Mouse (Mus musculus): ENCODE results near the gene Creld1. TPM values are rescaled to one million over a fixed set of nuclear protein-coding genes. Genes with fewer than 3 reads are reported as not detected.

Gene Creld1
- total RNA-seq, 2 experiments from 2014 or later: 47.5 to 54.4 TPM

GRCm38 (mm10) chr6:113499346-113499745, 16.2 kb downstream of the Creld1 start:
- TF ChIP-seq CTCF (IDR thresholded peaks at IDR 0.05): no peak
- intact Hi-C loops (cut with DNase I): no loop called here
- H3K27ac ChIP-seq: peak overlapping the region; percentile 50; the same call in 1 of the 2 replicates
- no peak for DNase-seq
- H3K4me3 ChIP-seq: no peak overlapping the region

GRCm38 (mm10) chr6:113501388-113502084, 18.4 kb downstream of the Creld1 start, which contains the start of gene Prrt3:
TSS of gene Prrt3 (minus strand) at chr6:113501931.
- intact Hi-C loops (cut with DNase I): no loop called here
- TF ChIP-seq CTCF (IDR thresholded peaks at IDR 0.05): no peak
- no peak within 1 kb of the TSS for H3K27ac ChIP-seq
- peak within 1 kb of the TSS; percentile 32 for H3K4me3 ChIP-seq
- DNase-seq: no peak

GRCm38 (mm10) chr6:113502801-113503200, 19.7 kb downstream of the Creld1 start:
- intact Hi-C loops (cut with DNase I): no loop called here
- DNase-seq: no peak
- no peak overlapping the region for H3K27ac ChIP-seq
- H3K4me3 ChIP-seq: no peak overlapping the region
- no peak for TF ChIP-seq CTCF (IDR thresholded peaks at IDR 0.05)

GRCm38 (mm10) chr6:113505689-113506088, 22.6 kb downstream of the Creld1 start:
- Histone ChIP-seq H3K4me3 (no peak overlapping the region), H3K27ac (no peak overlapping the region)
- no peak for TF ChIP-seq CTCF (IDR thresholded peaks at IDR 0.05)
- DNase-seq: no peak
- intact Hi-C loops (cut with DNase I): no loop called here

- TF ChIP-seq CTCF (IDR thresholded peaks at IDR 0.05): no peak
- no peak overlapping the region for H3K27ac ChIP-seq
- intact Hi-C loops (cut with DNase I): no loop called here
- no peak overlapping the region for H3K4me3 ChIP-seq
- DNase-seq: no peak
Observed at GRCm38 (mm10) chr6:113507130-113507529, 24.0 kb downstream of the Creld1 start.

GRCm38 (mm10) chr6:113508272-113508946, 25.3 kb downstream of the Creld1 start:
- peak overlapping the region; percentile 89 for H3K27ac ChIP-seq
- intact Hi-C loops (cut with DNase I): no loop called here
- peak; percentile 85 for DNase-seq
- no peak for TF ChIP-seq CTCF (IDR thresholded peaks at IDR 0.05)
- peak overlapping the region; percentile 31 for H3K4me3 ChIP-seq

GRCm38 (mm10) chr6:113508947-113509280, 25.8 kb downstream of the Creld1 start:
- no peak for TF ChIP-seq CTCF (IDR thresholded peaks at IDR 0.05)
- DNase-seq: peak; percentile 86
- Histone ChIP-seq H3K4me3 (peak overlapping the region; percentile 31), H3K27ac (peak overlapping the region; percentile 89)
- intact Hi-C loops (cut with DNase I): no loop called here

- Histone ChIP-seq H3K27ac (no peak overlapping the region), H3K4me3 (no peak overlapping the region)
- TF ChIP-seq CTCF (IDR thresholded peaks at IDR 0.05): no peak
- DNase-seq: no peak
- intact Hi-C loops (cut with DNase I): no loop called here
Observed at GRCm38 (mm10) chr6:113513944-113514343, 30.8 kb downstream of the Creld1 start.

GRCm38 (mm10) chr6:113514600-113514999, 31.5 kb downstream of the Creld1 start:
- Histone ChIP-seq H3K27ac (no peak overlapping the region), H3K4me3 (no peak overlapping the region)
- TF ChIP-seq CTCF (IDR thresholded peaks at IDR 0.05): no peak
- no peak for DNase-seq
- intact Hi-C loops (cut with DNase I): no loop called here

- intact Hi-C loops (cut with DNase I): no loop called here
- Histone ChIP-seq H3K27ac (no peak overlapping the region), H3K4me3 (no peak overlapping the region)
- no peak for DNase-seq
- TF ChIP-seq CTCF (IDR thresholded peaks at IDR 0.05): no peak
Observed at GRCm38 (mm10) chr6:113517434-113518080, 34.5 kb downstream of the Creld1 start.

GRCm38 (mm10) chr6:113522310-113522709, 39.2 kb downstream of the Creld1 start:
- no peak for DNase-seq
- H3K27ac ChIP-seq: peak overlapping the region; percentile 80
- TF ChIP-seq CTCF (IDR thresholded peaks at IDR 0.05): no peak
- no peak overlapping the region for H3K4me3 ChIP-seq
- intact Hi-C loops (cut with DNase I): loop anchor here (5.0 kb wide), 1 partner anchor 40 kb away; the partner anchor contains the start of gene Creld1

- DNase-seq: no peak
- Histone ChIP-seq H3K4me3 (no peak overlapping the region), H3K27ac (peak overlapping the region; percentile 80)
- TF ChIP-seq CTCF (IDR thresholded peaks at IDR 0.05): no peak
- intact Hi-C loops (cut with DNase I): loop anchor here (5.0 kb wide), 1 partner anchor 41 kb away; the partner anchor contains the start of gene Creld1
Observed at GRCm38 (mm10) chr6:113523420-113523819, 40.3 kb downstream of the Creld1 start.
